Mouse (Mus musculus) natural killer cell, adult 2 months (primary cell): ENCODE measurements at regions not wholly inside any gene's neighbourhood (a gene's known extent, or its start where the extent isn't known, plus 50 kb on each side); places are given as distances from the start of the nearest gene placed in this dataset.
A peak's percentile ranks its signal among the peaks of the same experiment; 100 is the strongest.

Experiments
- DNase-seq, 2 experiments: peaks; one replicate each; pipeline ENCODE4 v3.0.0; 2022; ENCODE audit warnings: low spot score in 2 of 2

- no peak for DNase-seq
Observed at GRCm38 (mm10) chr9:84673327-84673726, 639.2 kb upstream of the Gm11114 start.

- DNase-seq = no peak
Observed at GRCm38 (mm10) chr9:84678416-84678815, 634.2 kb upstream of the Gm11114 start.

- DNase-seq = no peak
Observed at GRCm38 (mm10) chr9:84718615-84719191, 593.9 kb upstream of the Gm11114 start.

- DNase-seq = no peak
Observed at GRCm38 (mm10) chr9:84719396-84719795, 593.2 kb upstream of the Gm11114 start.

- no peak for DNase-seq
Observed at GRCm38 (mm10) chr9:84720454-84720853, 592.1 kb upstream of the Gm11114 start.

- DNase-seq = no peak
Observed at GRCm38 (mm10) chr9:84739266-84739665, 573.3 kb upstream of the Gm11114 start.

- DNase-seq = no peak
Observed at GRCm38 (mm10) chr9:84740336-84740735, 572.2 kb upstream of the Gm11114 start.

GRCm38 (mm10) chr9:84754332-84754731 lies 558.2 kb upstream of the Gm11114 start:
- no peak for DNase-seq

GRCm38 (mm10) chr9:84754828-84755227 lies 557.7 kb upstream of the Gm11114 start:
- no peak for DNase-seq

- peak in 1 of 2 experiments; percentile 16 for DNase-seq
Observed at GRCm38 (mm10) chr9:84774348-84774747, 538.2 kb upstream of the Gm11114 start.

GRCm38 (mm10) chr9:84775190-84775589 lies 537.4 kb upstream of the Gm11114 start:
- DNase-seq = peak; percentile 63 to 82

GRCm38 (mm10) chr9:84779125-84779524 lies 533.4 kb upstream of the Gm11114 start:
- DNase-seq = no peak

GRCm38 (mm10) chr9:84825768-84826167 lies 486.8 kb upstream of the Gm11114 start:
- DNase-seq = no peak

GRCm38 (mm10) chr9:84828934-84829333 lies 483.6 kb upstream of the Gm11114 start:
- DNase-seq = no peak

GRCm38 (mm10) chr9:84830639-84831038 lies 481.9 kb upstream of the Gm11114 start:
- no peak for DNase-seq

GRCm38 (mm10) chr9:84837498-84837897 lies 475.1 kb upstream of the Gm11114 start:
- no peak for DNase-seq

GRCm38 (mm10) chr9:84844021-84844420 lies 468.6 kb upstream of the Gm11114 start:
- DNase-seq = no peak

- DNase-seq = no peak
Observed at GRCm38 (mm10) chr9:84861600-84861999, 451.0 kb upstream of the Gm11114 start.

- DNase-seq = no peak
Observed at GRCm38 (mm10) chr9:84863431-84863830, 449.1 kb upstream of the Gm11114 start.

- DNase-seq = no peak
Observed at GRCm38 (mm10) chr9:84894148-84894547, 418.4 kb upstream of the Gm11114 start.

GRCm38 (mm10) chr9:84896073-84896472 lies 416.5 kb upstream of the Gm11114 start:
- no peak for DNase-seq

GRCm38 (mm10) chr9:84900643-84901042 lies 411.9 kb upstream of the Gm11114 start:
- DNase-seq = no peak

GRCm38 (mm10) chr9:84906244-84906643 lies 406.3 kb upstream of the Gm11114 start:
- no peak for DNase-seq

- DNase-seq = no peak
Observed at GRCm38 (mm10) chr9:84913321-84913720, 399.3 kb upstream of the Gm11114 start.
